Mouse (Mus musculus) midbrain, postnatal 0 days (tissue): ENCODE data around the gene Ipo7. TPM values are rescaled to one million over a fixed set of nuclear protein-coding genes. Genes with fewer than 3 reads are reported as not detected.

Source experiments
- ATAC-seq: fragments of 200-750 bp; cut with Nextera tagmentation; 2 replicates; pipeline ENCODE4 v1.8.0; 2017; ENCODE audit warnings: moderate number of reproducible peaks, mild to moderate bottlenecking, moderate TSS enrichment, moderate library complexity; ENCODE audit not compliant: low FRiP score
- DNase-seq: peaks from one replicate; pipeline ENCODE4 v3.0.0-alpha.2; 2015; ENCODE audit warnings: low spot score
- H3K27ac ChIP-seq: fragments of 300-500 bp; sonication (generic); 2 replicates; pipeline ENCODE4 v1.5.1; 2014; ENCODE audit warnings: low read depth, mild to moderate bottlenecking, low read length, mixed read lengths
- H3K27me3 ChIP-seq: fragments of 300-500 bp; sonication (generic); 2 replicates; pipeline ENCODE4 v1.6.1; 2014; ENCODE audit warnings: low read length, control low read depth, mixed read lengths; ENCODE audit not compliant: insufficient read depth
- H3K36me3 ChIP-seq: fragments of 300-500 bp; sonication (generic); 2 replicates; pipeline ENCODE4 v1.6.1; 2014; ENCODE audit warnings: low read length, control low read depth, mixed read lengths; ENCODE audit not compliant: insufficient read depth
- H3K4me1 ChIP-seq: fragments of 300-500 bp; sonication (generic); 2 replicates; pipeline ENCODE4 v1.6.1; 2014; ENCODE audit warnings: mild to moderate bottlenecking, control low read depth, antibody characterized with exemption, low read length, mixed read lengths; ENCODE audit not compliant: insufficient read depth
- H3K4me2 ChIP-seq: fragments of 300-500 bp; sonication (generic); 2 replicates; pipeline ENCODE4 v1.6.1; 2014; ENCODE audit warnings: low read depth, mild to moderate bottlenecking, low read length, mixed read lengths; ENCODE audit not compliant: poor library complexity, severe bottlenecking
- H3K4me3 ChIP-seq: fragments of 300-500 bp; sonication (generic); 2 replicates; pipeline ENCODE4 v1.5.1; 2014; ENCODE audit warnings: low read depth, mild to moderate bottlenecking, low read length, moderate library complexity
- H3K9ac ChIP-seq: fragments of 300-500 bp; sonication (generic); replicated peaks from 2 replicates; pipeline ENCODE4 v1.6.1; 2014; ENCODE audit warnings: mild to moderate bottlenecking, low read length, moderate library complexity, mixed read lengths; ENCODE audit not compliant: poor library complexity, severe bottlenecking
- H3K9me3 ChIP-seq: fragments of 300-500 bp; sonication (generic); 2 replicates; pipeline ENCODE4 v1.6.1; 2016; ENCODE audit warnings: low read length, control low read depth
- CTCF ChIP-seq: IDR thresholded peaks from 2 replicates; pipeline ENCODE4 v1.5.1; 2016; ENCODE audit warnings: antibody characterized with exemption, mild to moderate bottlenecking
- WGBS: fragments of 180-500 bp; shearing (Covaris S2); extraction: QIAGEN DNeasy Blood & Tissue Kit; methylation state at CpG from one replicate; pipeline ENCODE4 v1.1.7; 2014; 5-methylcytosine and 5-hydroxymethylcytosine counted together
- polyA plus RNA-seq: library from polyadenylated mRNA; unstranded; fragments of >200 nt; fragmentation: Nextera tagmentation; extraction: Ambion mirVana; gene quantifications from 2 replicates; pipeline ENCODE4 v1.2.1, GENCODE M21; 2015
- total RNA-seq: library from RNA; depleted of rRNA; stranded (reverse); fragments of >200 nt; gene quantifications from 2 replicates; pipeline ENCODE4 v1.2.3, GENCODE M21; 2014

Gene Ipo7
- total and polyA plus RNA-seq, 2 experiments from 2014 or later, result 27.5 to 88.2 TPM

DNA sequence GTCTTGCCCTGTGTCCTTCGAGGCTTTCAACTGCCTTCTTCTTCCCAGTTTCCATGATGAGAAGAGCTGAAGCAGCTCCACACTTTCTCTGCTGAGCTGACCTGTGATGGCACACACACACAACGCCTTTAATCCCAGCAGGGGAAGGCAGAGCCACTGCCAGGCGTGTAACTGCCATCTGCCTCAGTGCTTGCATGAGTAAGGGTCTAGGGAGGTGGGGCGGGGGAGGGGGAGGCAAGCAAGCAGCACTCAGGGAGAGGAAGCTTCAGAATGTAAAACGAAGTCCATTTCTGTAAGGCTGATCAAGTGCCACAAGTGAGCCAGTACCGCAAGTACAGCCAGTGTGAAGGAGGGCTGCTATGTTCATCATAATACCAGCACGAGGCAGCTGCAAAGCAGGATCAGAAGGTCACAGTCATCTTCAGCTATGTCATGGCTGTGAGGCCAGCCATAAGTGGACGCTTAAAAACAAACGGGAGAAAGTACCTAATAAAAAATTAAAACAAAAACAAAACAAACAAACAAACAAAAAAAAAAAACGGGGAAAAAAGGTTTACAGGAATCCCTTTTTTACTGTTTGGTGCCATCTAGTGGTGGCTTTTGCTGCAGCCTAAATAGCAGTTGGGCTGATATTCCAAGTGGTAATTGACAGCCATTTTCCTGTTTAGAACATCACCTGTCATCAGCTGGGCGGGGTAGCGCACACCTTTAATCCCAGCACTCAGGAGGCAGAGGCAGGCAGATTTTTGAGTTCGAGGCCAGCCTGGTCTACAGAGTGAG lies 65.5 kb downstream of the Ipo7 start:
- 57% methylated on average over 13 of the region's 13 CpGs for WGBS
- Histone ChIP-seq H3K4me2 (no peak overlapping the region), H3K4me3 (no peak overlapping the region), H3K9me3 (no peaks in the 10 kb centered on the region), H3K27me3 (no peaks in the 10 kb centered on the region), H3K4me1 (no peaks in the 10 kb centered on the region), H3K27ac (peak overlapping the region; percentile 38; the same call in 1 of the 2 replicates), H3K36me3 (peaks cover 32% of the 10 kb centered on the region), H3K9ac (no peak overlapping the region)
- DNase-seq (peak; percentile 89), ATAC-seq (peak; percentile 41; the same call in 1 of the 2 replicates)
- TF ChIP-seq CTCF, result peak; percentile 80

DNA sequence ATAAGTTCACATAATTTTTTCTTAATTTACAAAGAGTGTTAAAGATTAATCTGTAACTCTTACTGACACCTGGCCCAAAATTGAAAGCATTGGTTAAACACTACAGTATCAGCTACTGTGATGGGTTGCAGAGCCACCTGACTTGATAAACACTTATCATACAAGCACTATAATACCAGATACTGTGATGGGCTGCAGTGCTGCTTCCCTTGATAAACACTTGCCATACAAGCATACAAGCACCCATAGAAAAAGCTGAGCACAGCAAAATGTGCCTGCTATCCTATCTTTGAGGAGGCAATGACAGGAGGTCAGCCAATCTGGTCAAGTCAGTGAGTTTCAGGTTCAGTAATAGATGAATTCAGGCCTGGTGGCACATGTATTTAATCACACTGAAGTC lies 67.1 kb downstream of the Ipo7 start:
- Histone ChIP-seq H3K4me1 (no peaks in the 10 kb centered on the region), H3K4me2 (no peak overlapping the region), H3K9ac (no peak overlapping the region), H3K9me3 (no peaks in the 10 kb centered on the region), H3K27me3 (no peaks in the 10 kb centered on the region), H3K36me3 (peaks cover 32% of the 10 kb centered on the region), H3K27ac (no peak overlapping the region), H3K4me3 (no peak overlapping the region)
- no peak for DNase-seq
- ATAC-seq, result no peak
- no peak for TF ChIP-seq CTCF

- Histone ChIP-seq H3K9ac (no peak overlapping the region), H3K4me3 (no peak overlapping the region), H3K36me3 (peaks cover 42% of the 10 kb centered on the region), H3K27ac (no peak overlapping the region), H3K4me1 (no peaks in the 10 kb centered on the region), H3K27me3 (no peaks in the 10 kb centered on the region), H3K9me3 (no peaks in the 10 kb centered on the region), H3K4me2 (no peak overlapping the region)
- ATAC-seq (no peak), DNase-seq (no peak)
- no peak for TF ChIP-seq CTCF
- WGBS, result 83% methylated on average over 4 of the region's 4 CpGs
Measured at GRCm38 (mm10) chr7:110087914-110088313, 69.8 kb downstream of the Ipo7 start.

DNA sequence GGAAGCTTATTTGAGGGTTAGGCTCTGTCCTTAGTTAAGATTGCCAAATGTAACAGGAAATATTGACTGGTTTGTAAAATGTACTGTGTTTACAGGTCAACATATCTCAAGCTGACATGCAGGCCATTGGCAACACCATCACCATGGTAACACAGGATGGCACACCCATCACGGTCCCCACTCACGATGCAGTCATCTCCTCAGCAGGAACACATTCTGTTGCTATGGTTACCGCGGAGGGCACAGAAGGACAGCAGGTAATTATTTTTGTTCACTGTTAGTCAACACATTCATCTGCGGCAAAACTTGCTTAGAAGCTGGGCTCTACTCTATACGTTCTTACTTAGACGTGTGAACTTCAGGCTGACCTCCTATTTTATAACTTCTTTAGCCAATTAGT lies 73.6 kb downstream of the Ipo7 start:
- 58% methylated on average over 7 of the region's 7 CpGs for WGBS
- Histone ChIP-seq H3K4me3 (no peak overlapping the region), H3K9ac (no peak overlapping the region), H3K9me3 (no peaks in the 10 kb centered on the region), H3K27me3 (no peaks in the 10 kb centered on the region), H3K4me1 (no peaks in the 10 kb centered on the region), H3K27ac (no peak overlapping the region), H3K36me3 (peaks cover 37% of the 10 kb centered on the region), H3K4me2 (no peak overlapping the region)
- DNase-seq (peak; percentile 69), ATAC-seq (no peak)
- no peak for TF ChIP-seq CTCF

GRCm38 (mm10) chr7:110096332-110096731 lies 78.3 kb downstream of the Ipo7 start:
- 91% methylated on average over 4 of the region's 4 CpGs for WGBS
- ATAC-seq (no peak), DNase-seq (no peak)
- no peak for TF ChIP-seq CTCF
- Histone ChIP-seq H3K36me3 (peaks cover 24% of the 10 kb centered on the region), H3K9ac (no peak overlapping the region), H3K4me1 (no peaks in the 10 kb centered on the region), H3K4me3 (no peak overlapping the region), H3K27me3 (no peaks in the 10 kb centered on the region), H3K27ac (no peak overlapping the region), H3K9me3 (no peaks in the 10 kb centered on the region), H3K4me2 (no peak overlapping the region)

DNA sequence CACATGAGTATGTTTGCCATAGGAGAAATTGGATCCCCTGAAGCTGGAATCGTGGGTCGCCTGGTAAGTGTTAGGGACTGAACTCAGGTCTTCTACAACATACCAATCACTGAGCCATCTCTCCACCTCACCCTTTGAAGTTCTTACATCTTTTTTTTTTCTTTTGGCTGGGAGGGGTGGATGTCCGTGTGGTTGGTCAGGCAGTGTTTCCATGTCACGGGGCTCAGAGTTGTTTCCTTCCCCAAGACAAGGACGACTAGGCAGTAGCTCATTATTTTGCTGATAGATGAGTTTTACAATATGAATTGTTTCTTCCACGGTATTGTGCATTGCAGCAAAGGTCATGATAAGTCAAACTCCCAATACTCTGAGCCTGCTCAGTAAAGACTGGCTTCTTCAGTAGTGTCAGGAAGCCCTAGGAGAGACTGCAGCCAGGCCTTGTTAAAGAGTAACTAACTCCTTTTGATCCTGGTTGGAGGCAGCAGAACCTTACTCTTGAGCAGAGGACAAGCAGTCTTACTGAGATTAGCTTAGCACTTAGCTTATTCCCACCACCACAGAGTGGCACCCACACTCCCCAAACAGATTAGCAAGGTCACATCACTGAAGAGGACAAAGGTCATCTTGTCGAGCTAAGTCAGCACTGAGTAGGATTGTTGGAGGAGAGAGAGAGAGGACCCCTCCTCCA lies 79.2 kb downstream of the Ipo7 start:
- peaks cover 16% of the 10 kb centered on the region for H3K36me3 ChIP-seq
- no peaks in the 10 kb centered on the region for H3K4me1 ChIP-seq
- no peak overlapping the region for H3K4me2 ChIP-seq
- no peak overlapping the region for H3K4me3 ChIP-seq
- H3K9me3 ChIP-seq, result no peaks in the 10 kb centered on the region
- 73% methylated on average over 7 of the region's 7 CpGs for WGBS
- ATAC-seq, result no peak
- no peak overlapping the region for H3K9ac ChIP-seq
- H3K27me3 ChIP-seq, result no peaks in the 10 kb centered on the region
- TF ChIP-seq CTCF, result no peak
- no peak overlapping the region for H3K27ac ChIP-seq
- DNase-seq, result no peak
